Mouse (Mus musculus) hindbrain, postnatal 0 days (tissue): ENCODE results near the gene Sel1l. TPM values are rescaled to one million over a fixed set of nuclear protein-coding genes. Genes with fewer than 3 reads are reported as not detected.

ENCODE experiments used
- ATAC-seq: fragments of 200-750 bp; cut with Nextera tagmentation; 2 replicates; pipeline ENCODE4 v1.8.0; 2017; ENCODE audit warnings: mild to moderate bottlenecking, moderate TSS enrichment, moderate library complexity
- DNase-seq: peaks from one replicate; pipeline ENCODE4 v3.0.0-alpha.2; 2015; ENCODE audit warnings: low spot score
- H3K27ac ChIP-seq: fragments of 300-500 bp; sonication (generic); 2 replicates; pipeline ENCODE4 v1.5.1; 2014; ENCODE audit warnings: mild to moderate bottlenecking
- H3K27me3 ChIP-seq: fragments of 300-500 bp; sonication (generic); 2 replicates; pipeline ENCODE4 v1.6.1; 2014; ENCODE audit warnings: low read length, mixed read lengths; ENCODE audit not compliant: insufficient read depth
- H3K36me3 ChIP-seq: fragments of 300-500 bp; sonication (generic); 2 replicates; pipeline ENCODE4 v1.6.1; 2014; ENCODE audit warnings: low read length, mixed read lengths; ENCODE audit not compliant: insufficient read depth
- H3K4me1 ChIP-seq: fragments of 300-500 bp; sonication (generic); 2 replicates; pipeline ENCODE4 v1.6.1; 2014; ENCODE audit warnings: antibody characterized with exemption, low read length, mixed read lengths; ENCODE audit not compliant: insufficient read depth
- H3K4me2 ChIP-seq: fragments of 300-500 bp; sonication (generic); 2 replicates; pipeline ENCODE4 v1.6.1; 2014; ENCODE audit warnings: low read depth, mild to moderate bottlenecking, low read length, moderate library complexity, mixed read lengths
- H3K4me3 ChIP-seq: fragments of 300-500 bp; sonication (generic); 2 replicates; pipeline ENCODE4 v1.5.1; 2014; ENCODE audit warnings: low read length
- H3K9ac ChIP-seq: fragments of 300-500 bp; sonication (generic); replicated peaks from 2 replicates; pipeline ENCODE4 v1.6.1; 2014; ENCODE audit warnings: mild to moderate bottlenecking, low read length, moderate library complexity, mixed read lengths
- H3K9me3 ChIP-seq: fragments of 300-500 bp; sonication (generic); 2 replicates; pipeline ENCODE4 v1.6.1; 2016; ENCODE audit warnings: low read length, mixed read lengths
- CTCF ChIP-seq: IDR thresholded peaks from 2 replicates; pipeline ENCODE4 v1.5.1; 2016; ENCODE audit warnings: antibody characterized with exemption, control low read depth, low read depth
- WGBS: fragments of 180-500 bp; shearing (Covaris S2); extraction: QIAGEN DNeasy Blood & Tissue Kit; methylation state at CpG from one replicate; pipeline ENCODE4 v1.1.7; 2014; 5-methylcytosine and 5-hydroxymethylcytosine counted together
- polyA plus RNA-seq: library from polyadenylated mRNA; unstranded; fragments of >200 nt; fragmentation: Nextera tagmentation; extraction: Ambion mirVana; gene quantifications from 2 replicates; pipeline ENCODE4 v1.2.1, GENCODE M21; 2015
- total RNA-seq: library from RNA; depleted of rRNA; stranded (reverse); fragments of >200 nt; gene quantifications from 2 replicates; pipeline ENCODE4 v1.2.3, GENCODE M21; 2014

The Sel1l gene
- total and polyA plus RNA-seq, 2 experiments from 2014 or later: 53.6 to 88.7 TPM

GRCm38 (mm10) chr12:91804262-91804661 lies 44.7 kb downstream of the Sel1l start:
- Histone ChIP-seq H3K36me3 (peaks cover 10% of the 10 kb centered on the region; the same call in 1 of the 2 replicates), H3K9ac (no peak overlapping the region), H3K27me3 (no peaks in the 10 kb centered on the region), H3K27ac (no peak overlapping the region), H3K4me2 (no peak overlapping the region), H3K4me1 (no peaks in the 10 kb centered on the region), H3K4me3 (no peak overlapping the region), H3K9me3 (no peaks in the 10 kb centered on the region)
- DNase-seq (no peak), ATAC-seq (no peak)
- 83% methylated on average over 3 of the region's 3 CpGs for WGBS
- TF ChIP-seq CTCF: no peak

GRCm38 (mm10) chr12:91803207-91803932 lies 45.6 kb downstream of the Sel1l start:
- Histone ChIP-seq H3K9me3 (no peaks in the 10 kb centered on the region), H3K27me3 (no peaks in the 10 kb centered on the region), H3K36me3 (peaks cover 1% of the 10 kb centered on the region; the same call in 1 of the 2 replicates), H3K9ac (no peak overlapping the region), H3K4me3 (no peak overlapping the region), H3K27ac (no peak overlapping the region), H3K4me1 (no peaks in the 10 kb centered on the region), H3K4me2 (no peak overlapping the region)
- no peak for DNase-seq
- ATAC-seq: no peak
- 84% methylated on average over 13 of the region's 13 CpGs for WGBS
- TF ChIP-seq CTCF: no peak

GRCm38 (mm10) chr12:91802586-91803206 lies 46.3 kb downstream of the Sel1l start:
- no peak for ATAC-seq

GRCm38 (mm10) chr12:91800861-91801385 lies 48.0 kb downstream of the Sel1l start:
- TF ChIP-seq CTCF: no peak
- ATAC-seq (no peak), DNase-seq (no peak)
- Histone ChIP-seq H3K9ac (no peak overlapping the region), H3K4me3 (no peak overlapping the region), H3K4me1 (no peaks in the 10 kb centered on the region), H3K4me2 (no peak overlapping the region), H3K9me3 (no peaks in the 10 kb centered on the region), H3K27ac (no peak overlapping the region), H3K36me3 (no peaks in the 10 kb centered on the region), H3K27me3 (no peaks in the 10 kb centered on the region)
- WGBS: 55% methylated on average over 6 of the region's 6 CpGs

More at GRCm38 (mm10) chr12:91802586-91803206, 46.3 kb downstream of the Sel1l start:
- H3K4me1 ChIP-seq: no peaks in the 10 kb centered on the region
- WGBS: 82% methylated on average over 12 of the region's 12 CpGs
- H3K4me2 ChIP-seq: no peak overlapping the region
- no peaks in the 10 kb centered on the region for H3K36me3 ChIP-seq
- DNase-seq: no peak
- H3K9ac ChIP-seq: no peak overlapping the region
- H3K27me3 ChIP-seq: no peaks in the 10 kb centered on the region
- no peak overlapping the region for H3K27ac ChIP-seq
- H3K9me3 ChIP-seq: no peaks in the 10 kb centered on the region
- TF ChIP-seq CTCF: no peak
- no peak overlapping the region for H3K4me3 ChIP-seq

- no peak overlapping the region for H3K9ac ChIP-seq
- H3K4me3 ChIP-seq: no peak overlapping the region
- H3K27me3 ChIP-seq: no peaks in the 10 kb centered on the region
- no peaks in the 10 kb centered on the region for H3K4me1 ChIP-seq
- H3K4me2 ChIP-seq: no peak overlapping the region
- H3K36me3 ChIP-seq: no peaks in the 10 kb centered on the region
- H3K9me3 ChIP-seq: no peaks in the 10 kb centered on the region
- ATAC-seq (no peak), DNase-seq (no peak)
- TF ChIP-seq CTCF: no peak
- 78% methylated on average over 12 of the region's 12 CpGs for WGBS
- H3K27ac ChIP-seq: no peak overlapping the region
Measured at GRCm38 (mm10) chr12:91799821-91800335, 49.1 kb downstream of the Sel1l start.

GRCm38 (mm10) chr12:91799379-91799773 lies 49.6 kb downstream of the Sel1l start:
- no peaks in the 10 kb centered on the region for H3K27me3 ChIP-seq
- H3K4me1 ChIP-seq: no peaks in the 10 kb centered on the region
- H3K27ac ChIP-seq: no peak overlapping the region
- peak; percentile 85 for TF ChIP-seq CTCF
- no peak overlapping the region for H3K4me2 ChIP-seq
- DNase-seq: peak; percentile 53
- H3K9me3 ChIP-seq: no peaks in the 10 kb centered on the region
- no peak overlapping the region for H3K4me3 ChIP-seq
- 21% methylated on average over 6 of the region's 6 CpGs for WGBS
- H3K36me3 ChIP-seq: no peaks in the 10 kb centered on the region
- ATAC-seq: no peak
- no peak overlapping the region for H3K9ac ChIP-seq
